ENCODE assay signal across 8 mouse cellular contexts in the genomic region with DNA sequence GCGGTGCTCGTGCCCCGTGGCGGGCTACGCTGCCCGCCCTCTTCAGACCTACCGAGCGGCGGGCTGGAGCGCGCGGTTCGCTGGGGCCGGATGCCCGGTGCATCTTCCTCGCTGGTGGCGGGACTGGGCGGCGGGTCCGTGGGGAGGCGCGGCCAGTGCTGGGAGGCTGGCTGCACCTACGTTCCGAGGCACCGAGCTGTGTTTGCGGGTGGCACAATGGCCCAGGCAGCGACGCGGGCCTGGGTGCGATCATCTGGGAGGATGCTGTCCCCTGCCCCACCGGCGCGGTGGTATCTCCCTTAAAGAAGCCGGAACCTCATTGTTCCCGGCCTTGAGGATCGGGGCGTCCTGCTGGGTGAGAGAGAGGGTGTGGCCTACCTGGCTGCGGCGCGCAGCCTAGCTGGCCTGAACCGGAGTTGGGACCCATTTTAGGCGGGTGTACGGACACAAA. TPM values are rescaled to one million over a fixed set of nuclear protein-coding genes. Genes with fewer than 3 reads are reported as not detected.
DNase-seq lines count a peak whose midpoint lies in the region; ATAC-seq and TF ChIP-seq lines count a peak whose summit lies in the region.

A gene (minus strand): TSS at position 321 of the 451 bp plus-strand sequence.

- H3K27ac ChIP-seq in embryonic facial prominence, embryonic 10.5 days (replicated peaks), result peak within 1 kb of the TSS; percentile 98
- H3K27ac ChIP-seq in kidney, adult 2 months (ENCODE audit: insufficient read depth, low read depth, low read length), result peak within 1 kb of the TSS; percentile 92
- H3K27ac ChIP-seq in limb, embryonic 13.5 days, result peak within 1 kb of the TSS; percentile 99
- peak within 1 kb of the TSS; percentile 100 for H3K27ac ChIP-seq in midbrain, embryonic 15.5 days

- 0% methylated on average over 43 of the region's 43 CpGs for WGBS in embryonic facial prominence, embryonic 10.5 days
- under 1% methylated on average over 43 of the region's 43 CpGs for WGBS in kidney, adult 2 months
- WGBS in limb, embryonic 13.5 days, result under 1% methylated on average over 43 of the region's 43 CpGs
- WGBS in midbrain, embryonic 15.5 days, result under 1% methylated on average over 41 of the region's 43 CpGs

- peak within 1 kb of the TSS; percentile 96 for H3K4me2 ChIP-seq in limb, embryonic 13.5 days (replicated peaks)
- H3K4me2 ChIP-seq in midbrain, embryonic 15.5 days, result peak within 1 kb of the TSS; percentile 79

- peak within 1 kb of the TSS; percentile 99 for H3K9ac ChIP-seq in limb, embryonic 13.5 days
- H3K9ac ChIP-seq in midbrain, embryonic 15.5 days, result peak within 1 kb of the TSS; percentile 100

- no peak for TF ChIP-seq CTCF in kidney, adult 2 months (conservative IDR thresholded peaks at IDR 0.05; ENCODE audit: insufficient read depth, insufficient read length, low read depth, low read length)

- H3K36me3 ChIP-seq in embryonic facial prominence, embryonic 10.5 days (replicated peaks), result peaks cover 25% of the 10 kb centered on the region
- no peaks in the 10 kb centered on the region for H3K36me3 ChIP-seq in kidney, adult 2 months (ENCODE audit: control insufficient read depth, insufficient read depth, low read length)
- H3K36me3 ChIP-seq in limb, embryonic 13.5 days, result peaks cover 18% of the 10 kb centered on the region
- peaks cover 11% of the 10 kb centered on the region for H3K36me3 ChIP-seq in midbrain, embryonic 15.5 days (replicated peaks)

- DNase-seq in 3T3-L1 (ENCODE audit: low read depth, low spot score), result peak; percentile 83
- DNase-seq in adrenal gland, postnatal 10 days, result peak; percentile 82
- peak; percentile 88 for DNase-seq in embryonic facial prominence, embryonic 10.5 days (ENCODE audit: low spot score)
- DNase-seq in heart, adult 18-20 months, result peak; percentile 76 to 80
- peak; percentile 82 for DNase-seq in kidney, adult 2 months
- DNase-seq in spleen, postnatal 14 days (ENCODE audit: low spot score in 2 of 2), result peak; percentile 62 to 68

- H3K9me3 ChIP-seq in embryonic facial prominence, embryonic 10.5 days, result no peaks in the 10 kb centered on the region
- no peaks in the 10 kb centered on the region for H3K9me3 ChIP-seq in limb, embryonic 13.5 days
- no peaks in the 10 kb centered on the region for H3K9me3 ChIP-seq in midbrain, embryonic 15.5 days

- peak; percentile 75 for ATAC-seq in limb, embryonic 13.5 days (ENCODE audit: low FRiP score, low read depth)
- peak; percentile 84 for ATAC-seq in midbrain, embryonic 15.5 days (replicated peaks)

- peak within 1 kb of the TSS; percentile 100 for H3K4me3 ChIP-seq in embryonic facial prominence, embryonic 10.5 days
- H3K4me3 ChIP-seq in kidney, adult 2 months (ENCODE audit: insufficient read depth, low read depth, low read length), result peak within 1 kb of the TSS; percentile 96
- H3K4me3 ChIP-seq in limb, embryonic 13.5 days, result peak within 1 kb of the TSS; percentile 93
- peak within 1 kb of the TSS; percentile 99 for H3K4me3 ChIP-seq in midbrain, embryonic 15.5 days

- H3K4me1 ChIP-seq in embryonic facial prominence, embryonic 10.5 days, result peaks cover 30% of the 10 kb centered on the region
- peaks cover 6% of the 10 kb centered on the region; the same call in 1 of the 2 replicates for H3K4me1 ChIP-seq in kidney, adult 2 months (ENCODE audit: control insufficient read depth, insufficient read depth, low read length)
- peaks cover 22% of the 10 kb centered on the region for H3K4me1 ChIP-seq in limb, embryonic 13.5 days
- H3K4me1 ChIP-seq in midbrain, embryonic 15.5 days, result peaks cover 27% of the 10 kb centered on the region

- peaks cover under 1% of the 10 kb centered on the region; the same call in 1 of the 2 replicates for H3K27me3 ChIP-seq in embryonic facial prominence, embryonic 10.5 days (replicated peaks; ENCODE audit: low read depth, poor library complexity, severe bottlenecking)
- no peaks in the 10 kb centered on the region for H3K27me3 ChIP-seq in kidney, adult 2 months (replicated peaks; ENCODE audit: control insufficient read depth, insufficient read depth, low read length)
- peaks cover 1% of the 10 kb centered on the region for H3K27me3 ChIP-seq in limb, embryonic 13.5 days
- H3K27me3 ChIP-seq in midbrain, embryonic 15.5 days (replicated peaks), result no peaks in the 10 kb centered on the region

- TF ChIP-seq POLR2A in kidney, adult 2 months (IDR thresholded peaks at IDR 0.05; ENCODE audit: low read depth, low read length), result no peak

RNA-seq across cellular contexts. Expression of the gene that starts here (rescaled TPM):
- total RNA-seq in adrenal gland, postnatal 10 days (2021), result 10 to 100 TPM; 15.8 to 21.3 TPM
- polyA plus RNA-seq in embryonic facial prominence, embryonic 10.5 days (2016; fragmentation: Nextera tagmentation; extraction: Ambion mirVana), result 19.2 and 24.3 TPM in 2 replicates
- total RNA-seq in heart, adult 18-20 months (2021), result 1 to 10 TPM; 4.8 to 8.0 TPM
- polyA plus RNA-seq in kidney, adult 2 months (2012; rRNA removed), result 3.3 and 3.4 TPM in 2 replicates
- 21.7 and 22.6 TPM in 2 replicates for polyA plus RNA-seq in limb, embryonic 13.5 days (2015; fragmentation: Nextera tagmentation; extraction: Ambion mirVana)
- 42.2 and 44.7 TPM in 2 replicates for polyA plus RNA-seq in midbrain, embryonic 15.5 days (2015; fragmentation: Nextera tagmentation; extraction: Ambion mirVana)

Comparison
In these comparisons a context has a peak if more than half of its experiments do, and no peak if none do; other contexts are left out.
1. Peak in every context shown above with its lines: DNase-seq, ATAC-seq, H3K4me3 ChIP-seq and H3K27ac ChIP-seq.